Mouse (Mus musculus) forebrain, embryonic 13.5 days (tissue): ENCODE data around the gene Vmn2r67. TPM values are rescaled to one million over a fixed set of nuclear protein-coding genes. Genes with fewer than 3 reads are reported as not detected.
"Not testable (repeated sequence)": the region's sequence is repeated elsewhere in the genome, so short reads cannot be mapped to it uniquely, and the experiment has no call there.

Experiments
- ATAC-seq: fragments of 200-750 bp; cut with Nextera tagmentation; 2 replicates; pipeline ENCODE4 v1.8.0; 2017
- H3K27ac ChIP-seq: fragments of 300-500 bp; sonication (generic); 2 replicates; pipeline ENCODE4 v1.5.1; 2015; ENCODE audit warnings: inconsistent platforms, mild to moderate bottlenecking, moderate library complexity
- H3K27me3 ChIP-seq: fragments of 300-500 bp; sonication (generic); 2 replicates; pipeline ENCODE4 v1.6.1; 2015; ENCODE audit warnings: mild to moderate bottlenecking, inconsistent platforms
- H3K36me3 ChIP-seq: fragments of 300-500 bp; sonication (generic); 2 replicates; pipeline ENCODE4 v1.6.1; 2015; ENCODE audit warnings: mild to moderate bottlenecking, inconsistent platforms; ENCODE audit not compliant: poor library complexity, severe bottlenecking
- H3K4me1 ChIP-seq: fragments of 300-500 bp; sonication (generic); 2 replicates; pipeline ENCODE4 v1.6.1; 2015; ENCODE audit warnings: inconsistent platforms
- H3K4me2 ChIP-seq: fragments of 300-500 bp; sonication (generic); 2 replicates; pipeline ENCODE4 v1.6.1; 2015; ENCODE audit warnings: inconsistent platforms, mild to moderate bottlenecking, moderate library complexity
- H3K4me3 ChIP-seq: fragments of 300-500 bp; sonication (generic); 2 replicates; pipeline ENCODE4 v1.5.1; 2015; ENCODE audit warnings: mild to moderate bottlenecking, inconsistent platforms
- H3K9ac ChIP-seq: fragments of 300-500 bp; sonication (generic); 2 replicates; pipeline ENCODE4 v1.6.1; 2015; ENCODE audit warnings: mild to moderate bottlenecking, inconsistent platforms
- H3K9me3 ChIP-seq: fragments of 300-500 bp; sonication (generic); replicated peaks from 2 replicates; pipeline ENCODE4 v1.6.1; 2016; ENCODE audit warnings: inconsistent platforms
- WGBS: fragments of 180-500 bp; shearing (Covaris S2); methylation state at CpG from one replicate; pipeline ENCODE4 v1.1.7; 2015; 5-methylcytosine and 5-hydroxymethylcytosine counted together
- polyA plus RNA-seq: library from polyadenylated mRNA; unstranded; fragments of >200 nt; fragmentation: Nextera tagmentation; extraction: Ambion mirVana; gene quantifications from 2 replicates; pipeline ENCODE4 v1.2.1, GENCODE M21; 2015

Gene Vmn2r67
- not detected in 2 replicates for polyA plus RNA-seq

DNA sequence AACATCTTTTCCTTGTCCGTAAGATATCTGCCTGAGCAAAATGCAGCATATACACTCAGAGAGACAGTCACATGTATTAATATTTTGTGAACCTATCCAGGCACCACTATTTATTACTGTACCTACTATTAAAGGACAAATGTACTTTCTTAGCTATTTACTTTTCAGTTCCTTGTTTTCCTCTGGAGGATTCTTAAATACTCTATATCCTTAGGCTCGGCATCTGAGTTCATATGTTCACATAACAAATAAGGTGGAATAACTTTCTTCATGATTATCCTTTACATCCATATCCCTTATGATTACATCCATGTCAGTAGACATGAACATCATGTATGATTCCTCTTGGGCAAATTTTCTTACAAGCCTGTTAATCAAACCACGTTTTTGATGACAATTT lies at the start of gene Vmn2r67:
Vmn2r67 (minus strand) TSS at position 101 of the 400 bp plus-strand sequence.
- no peaks in the 10 kb centered on the region for H3K4me1 ChIP-seq
- H3K4me2 ChIP-seq, result no peak within 1 kb of the TSS
- WGBS, result 81% methylated on average over 3 of the region's 3 CpGs
- H3K4me3 ChIP-seq, result no peak within 1 kb of the TSS
- H3K27ac ChIP-seq, result no peak within 1 kb of the TSS
- no peaks in the 10 kb centered on the region for H3K27me3 ChIP-seq
- ATAC-seq, result no peak
- no peaks in the 10 kb centered on the region for H3K9me3 ChIP-seq
- no peaks in the 10 kb centered on the region for H3K36me3 ChIP-seq
- no peak within 1 kb of the TSS for H3K9ac ChIP-seq

DNA sequence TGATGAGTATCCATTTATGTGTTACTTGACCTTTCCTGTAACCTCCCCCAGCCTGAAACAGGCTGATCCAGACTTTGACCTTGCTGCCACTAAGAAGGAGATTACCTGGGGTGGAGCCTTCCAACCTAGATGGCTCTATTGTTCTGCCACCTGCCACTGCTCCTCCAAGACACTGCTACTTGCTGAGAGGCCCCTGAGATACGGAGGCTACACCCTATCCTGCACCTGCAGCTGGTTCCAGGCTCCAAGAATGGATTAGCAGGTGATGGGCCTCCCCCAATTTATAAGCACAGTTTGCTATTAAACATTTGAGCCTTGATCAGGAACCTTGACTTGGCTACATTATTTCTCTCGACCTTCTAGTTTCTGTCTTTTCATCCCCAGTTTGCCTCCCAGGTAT lies 51.3 kb downstream of the Vmn2r67 start:
- H3K9me3 ChIP-seq, ATAC-seq: not testable (repeated sequence)

More for the DNA sequence above, 51.3 kb downstream of the Vmn2r67 start:
- not testable (repeated sequence) for H3K9ac ChIP-seq, H3K4me2 ChIP-seq, H3K27ac ChIP-seq, H3K36me3 ChIP-seq, H3K4me1 ChIP-seq, H3K4me3 ChIP-seq, H3K27me3 ChIP-seq
- WGBS, result 64% methylated on average over 2 of the region's 2 CpGs

Other genes with a start within 250 kb of the Vmn2r67 start
- gene Vmn2r65, start 191.9 kb downstream of the Vmn2r67 start, polyA plus RNA-seq, result not detected in 2 replicates
- not detected in 2 replicates for gene Vmn2r66, start 143.7 kb downstream of the Vmn2r67 start, polyA plus RNA-seq
- gene Vmn2r68, start 81.8 kb upstream of the Vmn2r67 start, polyA plus RNA-seq, result not detected in 2 replicates